Mouse (Mus musculus) regulatory T cell (primary cell): Measurements from ENCODE around the gene Supt16.

Experiments used
- in situ Hi-C: fragments of 300-600 bp; cut with MboI, MseI; formaldehyde crosslinking; loops from one replicate; pipeline ENCODE4 v1.15.1; 2025; ENCODE audit warnings: high pct_unique_total_duplicates

The Supt16 gene

GRCm38 (mm10) chr14:52197156-52197878, at the start of gene Supt16:
TSS of gene Supt16 (minus strand) at chr14:52197416.
- in situ Hi-C loops: loop anchor here (5.0 kb wide), 1 partner anchor 80 kb away; the partner anchor contains the start of genes Rab2b and Tox4

DNA sequence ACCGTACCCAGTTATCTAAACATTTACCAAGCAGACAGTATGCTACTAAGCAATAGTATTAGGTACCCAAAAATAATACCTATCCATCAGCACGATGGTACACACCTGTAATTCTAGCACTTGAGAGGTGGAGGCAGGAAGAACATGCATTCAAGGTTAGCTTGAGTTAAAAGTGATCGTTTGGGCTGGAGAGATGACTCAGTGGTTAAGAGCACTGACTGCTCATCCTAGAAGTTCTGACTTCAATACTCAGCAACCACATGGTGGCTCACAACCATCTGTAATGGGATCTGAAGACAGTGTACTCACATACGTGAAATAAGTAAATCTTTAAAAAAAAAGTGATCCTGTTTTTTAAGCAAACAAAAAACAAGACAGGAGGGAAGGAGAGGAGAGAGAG, 48.9 kb upstream of the Supt16 start:
- in situ Hi-C loops: no loop called here

- in situ Hi-C loops: no loop called here
Measured at GRCm38 (mm10) chr14:52244690-52245042, 47.5 kb upstream of the Supt16 start.

DNA sequence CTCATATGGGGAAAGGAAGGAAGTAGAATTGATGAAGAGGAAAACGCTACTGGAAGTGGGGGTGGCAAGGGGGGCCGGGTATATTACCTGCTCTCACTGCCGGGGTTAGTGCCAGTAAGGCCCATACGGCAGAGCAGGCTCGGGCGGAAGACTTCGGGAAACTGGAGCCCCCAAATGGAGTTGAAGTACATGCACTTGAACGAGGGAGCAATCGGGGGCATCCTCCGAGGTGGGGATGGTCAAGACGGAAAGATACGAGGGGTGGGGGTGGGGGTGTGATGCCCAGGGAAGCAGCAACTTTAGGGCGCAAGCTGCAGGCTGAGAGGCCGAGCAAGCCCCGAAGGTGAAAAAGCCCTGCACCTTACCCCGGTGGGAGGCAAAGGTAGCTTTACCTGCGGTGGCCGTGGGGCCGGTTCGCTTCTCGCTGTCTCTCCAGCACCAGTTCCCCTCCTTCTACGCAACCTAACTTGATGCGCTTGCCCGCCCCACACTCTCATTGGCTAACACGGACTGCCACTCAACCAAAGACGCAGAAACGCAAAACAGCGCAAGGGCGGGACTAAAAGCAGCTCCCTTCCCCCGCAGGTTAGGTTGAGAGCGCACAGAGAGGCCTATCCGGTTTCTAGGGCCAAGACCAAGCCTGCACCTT, 46.9 kb upstream of the Supt16 start:
- in situ Hi-C loops: no loop called here

DNA sequence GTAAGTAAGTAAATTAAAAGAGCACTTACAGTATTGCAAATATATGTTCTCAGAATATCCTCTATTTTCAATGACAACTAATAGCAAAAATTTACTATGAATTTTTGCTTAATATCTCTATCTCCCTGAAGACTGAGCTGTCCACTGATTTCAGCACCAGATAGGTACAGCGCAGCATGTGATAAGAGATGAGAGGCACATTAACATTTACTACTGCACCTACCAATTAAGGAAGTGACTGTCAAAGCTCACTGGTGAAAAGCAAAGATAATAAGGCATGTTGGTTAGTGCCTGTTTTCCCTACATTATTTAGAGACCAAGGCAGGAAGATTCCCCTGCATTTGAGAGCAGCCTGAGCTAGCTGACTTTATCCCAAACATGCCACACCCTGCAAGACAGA, 39.0 kb upstream of the Supt16 start:
- in situ Hi-C loops: no loop called here

GRCm38 (mm10) chr14:52235165-52235564, 37.9 kb upstream of the Supt16 start:
- in situ Hi-C loops: no loop called here

DNA sequence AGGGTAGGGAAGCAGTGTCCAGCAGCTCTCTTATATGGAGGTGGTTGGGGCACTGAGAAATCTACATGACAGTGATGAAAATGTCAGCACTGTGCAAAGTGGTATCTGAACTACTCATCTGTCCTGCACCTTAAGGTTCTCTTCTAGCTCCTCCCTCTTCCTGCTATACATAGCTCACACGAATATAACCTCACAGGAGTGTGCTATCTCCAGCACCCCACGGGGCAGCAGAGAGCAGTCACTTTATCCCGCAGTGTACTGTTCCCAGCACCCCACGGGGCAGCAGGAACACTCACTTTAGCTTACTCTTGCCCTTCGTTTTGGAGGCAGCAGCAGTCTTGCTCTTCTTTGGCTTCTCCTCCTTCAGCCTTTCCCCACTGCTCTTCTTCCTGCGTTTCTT, 35.0 kb upstream of the Supt16 start:
- in situ Hi-C loops: no loop called here

DNA sequence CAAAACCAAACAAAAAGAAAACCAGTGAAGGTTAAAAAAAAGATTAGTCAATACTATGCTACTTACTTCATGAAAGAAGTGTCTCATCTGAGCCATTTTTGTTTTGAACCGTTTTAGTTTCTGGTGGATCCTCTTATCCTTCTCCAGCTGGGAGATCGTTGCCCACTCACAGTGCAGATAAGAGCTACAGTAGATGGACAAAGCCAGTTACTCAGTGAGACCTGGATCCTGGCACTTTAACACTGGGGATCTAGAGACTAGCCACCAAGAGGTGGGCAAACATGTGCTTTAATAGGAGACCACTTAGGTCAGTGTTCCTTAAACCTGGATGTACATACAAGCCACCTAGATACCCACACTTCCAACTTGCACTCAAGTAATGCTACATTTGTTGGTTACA, 28.8 kb upstream of the Supt16 start:
- in situ Hi-C loops: no loop called here

GRCm38 (mm10) chr14:52217261-52217660, 20.0 kb upstream of the Supt16 start:
- in situ Hi-C loops: loop anchor here (5.0 kb wide), 1 partner anchor 45 kb away; no protein-coding TSS in a partner anchor

GRCm38 (mm10) chr14:52199412-52199811, 2.2 kb upstream of the Supt16 start:
- in situ Hi-C loops: loop anchor here (5.0 kb wide), 1 partner anchor 78 kb away; the partner anchor contains the start of genes Rab2b and Tox4

GRCm38 (mm10) chr14:52198141-52198540, 925 bp upstream of the Supt16 start:
- in situ Hi-C loops: loop anchor here (5.0 kb wide), 1 partner anchor 79 kb away; the partner anchor contains the start of genes Rab2b and Tox4

GRCm38 (mm10) chr14:52196230-52197155, 723 bp downstream of the Supt16 start:
- in situ Hi-C loops: loop anchor here (5.0 kb wide), 1 partner anchor 81 kb away; the partner anchor contains the start of genes Rab2b and Tox4

DNA sequence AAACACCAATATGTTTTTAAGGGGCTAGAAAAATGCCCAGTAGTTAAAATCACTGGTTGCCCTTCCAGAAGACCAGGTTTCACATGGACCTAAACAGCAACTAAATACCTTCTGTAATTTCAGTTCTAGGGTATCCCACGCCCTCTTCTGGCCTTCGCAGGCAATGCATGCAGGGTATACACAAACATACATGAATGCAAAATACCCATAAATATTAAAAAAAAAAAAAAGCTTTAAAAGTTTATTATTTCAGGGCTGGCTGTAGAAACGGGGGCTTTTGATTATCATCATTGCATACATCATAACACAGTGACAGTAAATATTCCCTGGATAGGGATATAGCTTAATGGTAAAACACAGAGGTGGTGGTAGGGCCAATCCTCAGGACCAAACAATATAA, 1.5 kb downstream of the Supt16 start:
- in situ Hi-C loops: loop anchor here (5.0 kb wide), 1 partner anchor 82 kb away; the partner anchor contains the start of genes Rab2b and Tox4

- in situ Hi-C loops: no loop called here
Measured at GRCm38 (mm10) chr14:52190740-52191359, 6.4 kb downstream of the Supt16 start.

GRCm38 (mm10) chr14:52189519-52189918, 7.7 kb downstream of the Supt16 start:
- in situ Hi-C loops: no loop called here

DNA sequence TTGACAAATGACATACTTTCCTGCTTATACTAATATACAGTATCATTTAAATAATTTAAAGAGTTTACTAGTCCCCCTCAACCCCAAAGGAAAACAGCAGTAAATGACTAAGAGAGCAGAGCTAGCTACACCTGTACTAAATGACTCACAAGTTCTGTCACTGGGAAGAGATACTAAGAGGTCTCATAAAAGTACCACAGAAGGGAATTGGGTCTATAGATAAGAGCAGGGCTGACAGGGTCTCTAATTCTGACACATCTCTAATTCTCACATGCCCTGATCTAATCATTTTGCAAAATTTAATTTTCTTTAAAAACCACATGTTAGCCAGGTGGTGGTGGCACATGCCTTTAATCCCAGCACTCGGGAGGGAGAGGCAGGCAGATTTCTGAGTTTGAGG, 8.4 kb downstream of the Supt16 start:
- in situ Hi-C loops: no loop called here

DNA sequence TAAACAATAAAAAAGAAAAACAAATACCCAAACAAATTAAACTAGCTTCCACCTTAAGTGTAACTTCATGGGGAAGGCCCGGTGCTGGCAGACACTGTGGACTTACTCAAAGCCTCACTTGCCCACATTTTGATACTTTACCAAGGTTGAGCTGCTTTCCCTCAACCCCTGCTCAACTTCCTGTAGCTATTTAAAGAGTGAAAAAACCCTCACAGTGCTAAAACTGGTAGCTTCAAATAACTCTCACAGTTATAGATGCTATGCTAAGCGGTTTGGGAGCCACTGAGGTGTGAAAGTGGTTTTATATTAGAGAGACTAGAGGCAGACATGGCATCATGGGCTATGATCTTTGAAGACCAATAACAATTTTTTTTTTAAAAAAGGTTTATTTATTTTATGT, 30.6 kb downstream of the Supt16 start:
- in situ Hi-C loops: no loop called here

GRCm38 (mm10) chr14:52160911-52161310, 36.3 kb downstream of the Supt16 start:
- in situ Hi-C loops: no loop called here

DNA sequence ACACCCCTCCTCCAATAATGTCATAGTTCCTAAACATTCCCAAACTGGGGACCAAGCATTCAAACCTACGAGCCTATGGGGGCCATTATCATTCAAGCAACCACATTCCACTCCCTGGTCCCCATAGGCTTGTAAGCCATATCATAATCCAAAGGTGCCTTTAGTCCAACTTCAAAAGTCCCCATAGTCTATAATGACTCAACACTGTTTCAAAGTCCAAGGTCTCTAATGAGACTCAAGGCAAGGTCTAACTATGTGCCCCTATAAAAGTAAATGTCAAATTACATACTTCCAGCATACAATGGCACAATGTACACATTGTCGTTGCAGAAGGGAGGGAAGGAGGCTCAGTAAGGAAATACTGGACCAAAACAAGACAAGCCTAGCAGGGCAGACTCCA, 42.2 kb downstream of the Supt16 start:
- in situ Hi-C loops: no loop called here

- in situ Hi-C loops: no loop called here
Measured at GRCm38 (mm10) chr14:52152613-52153012, 44.6 kb downstream of the Supt16 start.

GRCm38 (mm10) chr14:52152179-52152578, 45.0 kb downstream of the Supt16 start:
- in situ Hi-C loops: no loop called here
